Mouse (Mus musculus) heart, postnatal 0 days (tissue): ENCODE data around the gene Tmem238.

Experiments used
- CTCF ChIP-seq: IDR thresholded peaks from 2 replicates; pipeline ENCODE4 v1.5.1; 2016; ENCODE audit warnings: antibody characterized with exemption, control low read depth, low read depth
- EP300 ChIP-seq: IDR thresholded peaks from 2 replicates; pipeline ENCODE4 v1.6.1; 2016; ENCODE audit warnings: antibody characterized with exemption, low read depth

DNA sequence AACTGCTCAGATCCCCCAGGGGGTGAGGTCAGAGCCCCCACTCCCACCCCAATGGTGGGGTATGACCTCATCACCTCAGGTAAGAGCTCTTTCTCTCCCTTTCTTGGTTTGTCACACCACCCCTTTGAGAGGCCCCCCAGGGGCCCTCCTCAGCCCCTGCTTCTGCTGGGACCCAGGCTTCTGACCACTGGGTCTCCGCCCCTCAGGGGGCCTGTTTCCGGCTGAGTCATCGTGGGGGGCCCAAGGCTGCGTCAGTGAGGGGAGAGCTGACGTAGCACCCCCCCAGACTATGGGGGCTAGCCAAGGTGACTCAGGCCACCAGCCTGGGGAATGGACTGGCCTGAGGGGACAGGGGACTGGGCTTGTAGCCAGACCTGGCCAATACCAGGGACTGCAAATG, 9.5 kb downstream of the Tmem238 start:
- TF ChIP-seq EP300 (no peak), CTCF (no peak)
